Mouse (Mus musculus) erythroblast, embryonic 14.5 days (primary cell): ENCODE results near the gene Rarb.

Experiments used
- GATA1 ChIP-seq: IDR thresholded peaks from 2 replicates; pipeline ENCODE4 v1.6.1; 2012; ENCODE audit warnings: low read length, inconsistent platforms, mixed read lengths
- TAL1 ChIP-seq: IDR thresholded peaks from 3 replicates; pipeline ENCODE4 v1.6.1; 2012; ENCODE audit warnings: low read length, inconsistent platforms, mixed read lengths

DNA sequence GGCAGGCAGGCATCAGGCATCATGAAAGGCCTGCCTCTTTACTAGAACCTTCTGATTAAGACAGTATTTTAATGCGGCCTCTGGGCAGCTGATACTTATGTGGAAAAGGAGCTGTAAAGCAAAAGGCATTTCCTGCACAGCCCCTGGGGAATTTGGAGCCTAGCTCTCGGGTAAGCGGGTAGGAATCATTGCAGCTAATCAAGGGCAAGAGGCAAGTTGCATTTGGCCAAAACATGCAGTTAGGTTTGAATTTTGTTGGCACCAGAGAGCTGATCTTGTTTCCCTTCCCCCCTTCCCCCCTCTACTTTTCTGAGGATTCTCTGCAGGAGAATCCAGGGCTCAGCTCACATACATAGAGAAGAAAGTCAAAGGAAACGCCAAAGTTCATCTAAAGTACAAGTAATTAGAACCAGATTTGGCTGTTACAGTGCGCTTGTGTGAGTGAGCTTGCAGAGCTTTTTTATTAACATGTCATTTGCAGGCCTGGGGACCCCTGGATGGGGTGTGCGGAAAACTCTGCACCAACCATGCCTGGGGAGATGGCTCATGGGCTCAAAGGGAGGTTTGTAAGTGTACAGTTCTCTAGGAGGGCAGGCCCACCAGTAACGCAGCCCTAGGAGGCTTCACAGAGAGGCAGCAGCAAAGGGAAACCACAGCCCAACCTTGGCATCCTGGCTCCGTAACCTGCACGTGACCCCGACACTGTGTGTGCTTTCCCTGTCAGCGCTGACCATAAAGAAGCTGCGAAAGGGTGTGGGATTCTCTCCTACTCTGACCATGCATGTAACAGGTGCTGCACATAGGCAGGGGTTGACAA lies 264.1 kb downstream of the Rarb start:
- TF ChIP-seq GATA1, result no peak
- TF ChIP-seq TAL1, result no peak
